Mouse (Mus musculus) intestine, postnatal 0 days (tissue): Measurements from ENCODE around the gene Paqr9. TPM values are rescaled to one million over a fixed set of nuclear protein-coding genes. Genes with fewer than 3 reads are reported as not detected.

ENCODE experiments used
- ATAC-seq: fragments of 200-750 bp; cut with Nextera tagmentation; 2 replicates; pipeline ENCODE4 v1.8.0; 2017; ENCODE audit warnings: mild to moderate bottlenecking, moderate TSS enrichment, moderate library complexity
- H3K27ac ChIP-seq: fragments of 300-500 bp; sonication (generic); 2 replicates; pipeline ENCODE4 v1.5.1; 2014; ENCODE audit warnings: mild to moderate bottlenecking, low read depth, low read length, moderate library complexity
- H3K27me3 ChIP-seq: fragments of 300-500 bp; sonication (generic); replicated peaks from 2 replicates; pipeline ENCODE4 v1.6.1; 2014; ENCODE audit warnings: low read length, mixed read lengths; ENCODE audit not compliant: control insufficient read depth, insufficient read depth
- H3K36me3 ChIP-seq: fragments of 300-500 bp; sonication (generic); 2 replicates; pipeline ENCODE4 v1.6.1; 2014; ENCODE audit warnings: mild to moderate bottlenecking, moderate library complexity; ENCODE audit not compliant: control insufficient read depth, insufficient read depth
- H3K4me1 ChIP-seq: fragments of 300-500 bp; sonication (generic); replicated peaks from 2 replicates; pipeline ENCODE4 v1.6.1; 2014; ENCODE audit warnings: antibody characterized with exemption, low read length, mixed read lengths; ENCODE audit not compliant: control insufficient read depth, insufficient read depth
- H3K4me2 ChIP-seq: fragments of 300-500 bp; sonication (generic); replicated peaks from 2 replicates; pipeline ENCODE4 v1.6.1; 2014; ENCODE audit warnings: low read depth, mild to moderate bottlenecking, moderate library complexity
- H3K4me3 ChIP-seq: fragments of 300-500 bp; sonication (generic); 2 replicates; pipeline ENCODE4 v1.5.1; 2014; ENCODE audit warnings: low read depth, low read length
- H3K9ac ChIP-seq: fragments of 300-500 bp; sonication (generic); 2 replicates; pipeline ENCODE4 v1.6.1; 2014; ENCODE audit warnings: mild to moderate bottlenecking, low read depth, low read length
- H3K9me3 ChIP-seq: fragments of 300-500 bp; sonication (generic); 2 replicates; pipeline ENCODE4 v1.6.1; 2016; ENCODE audit warnings: mixed run types; ENCODE audit not compliant: control insufficient read depth
- CTCF ChIP-seq: sonication (generic); IDR thresholded peaks from 2 replicates; pipeline ENCODE4 v1.5.1; 2016; ENCODE audit warnings: low read depth, mild to moderate bottlenecking, control low read depth, antibody characterized with exemption, moderate library complexity
- WGBS: fragments of 180-500 bp; shearing (Covaris S2); extraction: QIAGEN DNeasy Blood & Tissue Kit; methylation state at CpG from one replicate; pipeline ENCODE4 v1.1.7; 2014; 5-methylcytosine and 5-hydroxymethylcytosine counted together
- polyA plus RNA-seq: library from polyadenylated mRNA; unstranded; fragments of >200 nt; fragmentation: Nextera tagmentation; extraction: Ambion mirVana; gene quantifications from 2 replicates; pipeline ENCODE4 v1.2.1, GENCODE M21; 2015

Paqr9 gene
- polyA plus RNA-seq, 1 experiment from 2014 or later: 23.2 TPM

GRCm38 (mm10) chr9:95598179-95598721 is 38.8 kb downstream of the Paqr9 start:
- 29% methylated on average over 19 of the region's 19 CpGs for WGBS
- no peaks in the 10 kb centered on the region for H3K9me3 ChIP-seq
- H3K36me3 ChIP-seq: no peaks in the 10 kb centered on the region
- H3K4me2 ChIP-seq: peak overlapping the region; percentile 62
- H3K27ac ChIP-seq: peak overlapping the region; percentile 78
- no peak for TF ChIP-seq CTCF
- H3K4me3 ChIP-seq: peak overlapping the region; percentile 25
- H3K4me1 ChIP-seq: no peaks in the 10 kb centered on the region
- peak; percentile 53 for ATAC-seq
- H3K9ac ChIP-seq: 0 out of 2 replicates have a peak overlapping the region, but pooled peaks have one; percentile 18
- no peaks in the 10 kb centered on the region for H3K27me3 ChIP-seq

- Histone ChIP-seq H3K4me3 (no peak overlapping the region), H3K9ac (no peak overlapping the region), H3K27me3 (no peaks in the 10 kb centered on the region), H3K9me3 (no peaks in the 10 kb centered on the region), H3K4me2 (no peak overlapping the region), H3K4me1 (no peaks in the 10 kb centered on the region), H3K36me3 (no peaks in the 10 kb centered on the region), H3K27ac (no peak overlapping the region)
- WGBS: 86% methylated on average over 4 of the region's 4 CpGs
- TF ChIP-seq CTCF: peak; percentile 61
- ATAC-seq: no peak
Observed at GRCm38 (mm10) chr9:95599399-95599798, 39.9 kb downstream of the Paqr9 start.

- Histone ChIP-seq H3K4me3 (no peak overlapping the region), H3K9me3 (no peaks in the 10 kb centered on the region), H3K36me3 (no peaks in the 10 kb centered on the region), H3K4me1 (no peaks in the 10 kb centered on the region), H3K4me2 (no peak overlapping the region), H3K27me3 (no peaks in the 10 kb centered on the region), H3K9ac (no peak overlapping the region), H3K27ac (no peak overlapping the region)
- ATAC-seq: no peak
- TF ChIP-seq CTCF: no peak
- 68% methylated on average over 3 of the region's 3 CpGs for WGBS
Observed at GRCm38 (mm10) chr9:95602849-95603248, 43.4 kb downstream of the Paqr9 start.

- Histone ChIP-seq H3K9ac (no peak overlapping the region), H3K4me1 (no peaks in the 10 kb centered on the region), H3K4me3 (no peak overlapping the region), H3K27me3 (no peaks in the 10 kb centered on the region), H3K9me3 (no peaks in the 10 kb centered on the region), H3K4me2 (no peak overlapping the region), H3K27ac (no peak overlapping the region), H3K36me3 (no peaks in the 10 kb centered on the region)
- TF ChIP-seq CTCF: no peak
- 87% methylated on average over 9 of the region's 9 CpGs for WGBS
- ATAC-seq: no peak
Observed at GRCm38 (mm10) chr9:95603316-95603715, 43.9 kb downstream of the Paqr9 start.

- no peak overlapping the region for H3K4me3 ChIP-seq
- H3K4me1 ChIP-seq: no peaks in the 10 kb centered on the region
- no peaks in the 10 kb centered on the region for H3K9me3 ChIP-seq
- 65% methylated on average over 5 of the region's 5 CpGs for WGBS
- H3K27ac ChIP-seq: no peak overlapping the region
- no peaks in the 10 kb centered on the region for H3K36me3 ChIP-seq
- ATAC-seq: no peak
- no peaks in the 10 kb centered on the region for H3K27me3 ChIP-seq
- no peak overlapping the region for H3K4me2 ChIP-seq
- peak; percentile 46 for TF ChIP-seq CTCF
- H3K9ac ChIP-seq: no peak overlapping the region
Observed at GRCm38 (mm10) chr9:95607196-95607595, 47.7 kb downstream of the Paqr9 start.

- Histone ChIP-seq H3K9ac (no peak overlapping the region), H3K36me3 (no peaks in the 10 kb centered on the region), H3K4me1 (no peaks in the 10 kb centered on the region), H3K4me2 (no peak overlapping the region), H3K27ac (no peak overlapping the region), H3K27me3 (no peaks in the 10 kb centered on the region), H3K9me3 (no peaks in the 10 kb centered on the region), H3K4me3 (no peak overlapping the region)
- no peak for TF ChIP-seq CTCF
- 64% methylated on average over 8 of the region's 8 CpGs for WGBS
- ATAC-seq: no peak
Observed at GRCm38 (mm10) chr9:95612246-95612768, 52.9 kb downstream of the Paqr9 start.
